In genomic region chr15:103058715-103059114, GRCm38 (mm10) we compare ENCODE assay signal across 13 mouse cellular contexts. TPM values are rescaled to one million over a fixed set of nuclear protein-coding genes. Genes with fewer than 3 reads are reported as not detected.
A peak's percentile ranks its signal among the peaks of the same experiment; 100 is the strongest.
DNase-seq lines count a peak whose midpoint lies in the region; ATAC-seq and TF ChIP-seq lines count a peak whose summit lies in the region.
"Had no signal": no experiment of that assay in that cellular context is flagged by ENCODE, and none has a peak within 500 bp of the region (broad histone marks: within the 10 kb centered on the region; RNA-seq: fewer than 3 reads in every experiment).

No protein-coding gene starts in this region.

- H3K27me3 ChIP-seq in intestine, embryonic 15.5 days (replicated peaks) = peaks cover 12% of the 10 kb centered on the region; the same call in 1 of the 2 replicates
- no peaks in the 10 kb centered on the region for H3K27me3 ChIP-seq in neural tube, embryonic 11.5 days (ENCODE audit: control insufficient read depth, insufficient read depth, low read length)
- H3K27me3 ChIP-seq: Patski had no signal

- no peak for ATAC-seq in intestine, embryonic 15.5 days
- ATAC-seq in neural tube, embryonic 11.5 days (ENCODE audit: insufficient read depth, low FRiP score, low TSS enrichment) = no peak
- no peak for ATAC-seq in frontal cortex, adult (ENCODE audit: low TSS enrichment)
- ATAC-seq: midbrain, embryonic 15.5 days; Patski had no signal

- H3K9ac ChIP-seq in intestine, embryonic 15.5 days = peak overlapping the region; percentile 38
- H3K9ac ChIP-seq in neural tube, embryonic 11.5 days (ENCODE audit: low read length) = peak overlapping the region; percentile 95
- H3K9ac ChIP-seq: embryonic facial prominence, embryonic 12.5 days; midbrain, embryonic 15.5 days had no signal

- H3K9me3 ChIP-seq in intestine, embryonic 15.5 days = no peaks in the 10 kb centered on the region
- no peaks in the 10 kb centered on the region for H3K9me3 ChIP-seq in neural tube, embryonic 11.5 days (ENCODE audit: control insufficient read depth, low read length)
- H3K9me3 ChIP-seq: embryonic facial prominence, embryonic 12.5 days; midbrain, embryonic 15.5 days had no signal

- peak overlapping the region; percentile 63 for H3K4me3 ChIP-seq in brown adipose tissue, adult 24 weeks (ENCODE audit: insufficient read depth, low read depth, low read length)
- 0 out of 2 replicates have a peak overlapping the region, but pooled peaks have one; percentile 25 for H3K4me3 ChIP-seq in intestine, embryonic 15.5 days (replicated peaks)
- peak overlapping the region; percentile 56 for H3K4me3 ChIP-seq in neural tube, embryonic 11.5 days (ENCODE audit: low read depth, low read length)
- no peak overlapping the region for H3K4me3 ChIP-seq in left cerebral cortex, adult 2 months
- H3K4me3 ChIP-seq: embryonic facial prominence, embryonic 12.5 days; midbrain, embryonic 15.5 days had no signal

- peak; percentile 14 for DNase-seq in adrenal gland, postnatal 10 days
- no peak for DNase-seq in adrenal gland, postnatal 25 days
- DNase-seq in neural tube, embryonic 11.5 days (ENCODE audit: low spot score) = peak; percentile 54
- DNase-seq in thymus, postnatal 4 days = no peak
- DNase-seq in left cerebral cortex, adult 2 months (ENCODE audit: extremely low spot score in 1 of 2, low spot score in 2 of 2) = no peak

- H3K36me3 ChIP-seq in intestine, embryonic 15.5 days = no peaks in the 10 kb centered on the region
- no peaks in the 10 kb centered on the region for H3K36me3 ChIP-seq in neural tube, embryonic 11.5 days (ENCODE audit: control insufficient read depth, insufficient read depth, low read length)
- H3K36me3 ChIP-seq: embryonic facial prominence, embryonic 12.5 days; midbrain, embryonic 15.5 days had no signal

- intact Hi-C loops in left cerebral cortex, adult 2 months (cut with DNase I) = no loop called here

- 23% methylated on average over 12 of the region's 12 CpGs for WGBS in intestine, embryonic 15.5 days
- WGBS in neural tube, embryonic 11.5 days = 3% methylated on average over 12 of the region's 12 CpGs

- H3K4me2 ChIP-seq in intestine, embryonic 15.5 days (replicated peaks) = peak overlapping the region; percentile 64
- peak overlapping the region; percentile 79 for H3K4me2 ChIP-seq in neural tube, embryonic 11.5 days (ENCODE audit: low read depth)
- H3K4me2 ChIP-seq: embryonic facial prominence, embryonic 12.5 days; midbrain, embryonic 15.5 days had no signal

- no peaks in the 10 kb centered on the region for H3K4me1 ChIP-seq in brown adipose tissue, adult 24 weeks (ENCODE audit: control insufficient read depth, insufficient read depth, insufficient read length, low read length)
- H3K4me1 ChIP-seq in intestine, embryonic 15.5 days (replicated peaks) = peaks cover 20% of the 10 kb centered on the region
- H3K4me1 ChIP-seq in neural tube, embryonic 11.5 days (ENCODE audit: control insufficient read depth, insufficient read depth, low read length) = peaks cover 62% of the 10 kb centered on the region
- H3K4me1 ChIP-seq: embryonic facial prominence, embryonic 12.5 days; midbrain, embryonic 15.5 days had no signal

- no peak for TF ChIP-seq CTCF in left cerebral cortex, adult 2 months (IDR thresholded peaks at IDR 0.05)

- H3K27ac ChIP-seq in brown adipose tissue, adult 24 weeks (replicated peaks; ENCODE audit: low read depth, low read length) = peak overlapping the region; percentile 95
- peak overlapping the region; percentile 92 for H3K27ac ChIP-seq in intestine, embryonic 15.5 days
- H3K27ac ChIP-seq in neural tube, embryonic 11.5 days (ENCODE audit: low read depth, low read length) = peak overlapping the region; percentile 98
- no peak overlapping the region for H3K27ac ChIP-seq in left cerebral cortex, adult 2 months
- H3K27ac ChIP-seq: embryonic facial prominence, embryonic 12.5 days; midbrain, embryonic 15.5 days had no signal

RNA-seq across cellular contexts. Expression of gene Hoxc4, which starts 40.0 kb away (rescaled TPM):
- 1 to 10 TPM; 6.1 to 9.2 TPM for total RNA-seq in adrenal gland, postnatal 10 days (2021)
- total RNA-seq in adrenal gland, postnatal 25 days (2021) = 7.3 and 8.4 TPM in 2 replicates
- 9.4 and 13.7 TPM in 2 replicates for polyA plus RNA-seq in brown adipose tissue, adult 24 weeks (2012; ENCODE audit: insufficient read depth, insufficient read length, missing spikeins)
- 9.5 and 10.6 TPM in 2 replicates for polyA plus RNA-seq in intestine, embryonic 15.5 days (2015; fragmentation: Nextera tagmentation; extraction: Ambion mirVana)
- 62.6 and 67.3 TPM in 2 replicates for polyA plus RNA-seq in neural tube, embryonic 11.5 days (2014; fragmentation: Nextera tagmentation; extraction: Ambion mirVana)
- not detected for total RNA-seq in left cerebral cortex, adult 2 months (2021)
- total RNA-seq: layer of hippocampus, adult 18-20 months; liver, adult 2 months had no signal
- polyA plus RNA-seq: liver, adult 2 months; midbrain, embryonic 15.5 days had no signal

Comparison
In these comparisons a context has a peak if more than half of its experiments do, and no peak if none do; other contexts are left out.
1. DNase-seq: peak in adrenal gland, postnatal 10 days (single experiment) and neural tube, embryonic 11.5 days (single experiment); none in adrenal gland, postnatal 25 days (single experiment), thymus, postnatal 4 days (single experiment) and left cerebral cortex, adult 2 months (0 of 2).